Mouse (Mus musculus) hindbrain, embryonic 12.5 days (tissue): Measurements from ENCODE around the gene Mtnr1a. TPM values are rescaled to one million over a fixed set of nuclear protein-coding genes. Genes with fewer than 3 reads are reported as not detected.

ENCODE experiments used
- ATAC-seq: fragments of 200-750 bp; cut with Nextera tagmentation; 2 replicates; pipeline ENCODE4 v1.8.0; 2017; ENCODE audit warnings: moderate TSS enrichment; ENCODE audit not compliant: low FRiP score
- H3K27ac ChIP-seq: fragments of 300-500 bp; sonication (generic); 2 replicates; pipeline ENCODE4 v1.5.1; 2016; ENCODE audit warnings: mild to moderate bottlenecking
- H3K27me3 ChIP-seq: fragments of 300-500 bp; sonication (generic); 2 replicates; pipeline ENCODE4 v1.6.1; 2016; ENCODE audit warnings: mild to moderate bottlenecking
- H3K36me3 ChIP-seq: fragments of 300-500 bp; sonication (generic); 2 replicates; pipeline ENCODE4 v1.6.1; 2016; ENCODE audit warnings: mild to moderate bottlenecking
- H3K4me1 ChIP-seq: fragments of 300-500 bp; sonication (generic); 2 replicates; pipeline ENCODE4 v1.6.1; 2016
- H3K4me2 ChIP-seq: fragments of 300-500 bp; sonication (generic); replicated peaks from 2 replicates; pipeline ENCODE4 v1.6.1; 2016; ENCODE audit warnings: mild to moderate bottlenecking
- H3K4me3 ChIP-seq: fragments of 300-500 bp; sonication (generic); 2 replicates; pipeline ENCODE4 v1.5.1; 2016; ENCODE audit warnings: mild to moderate bottlenecking
- H3K9ac ChIP-seq: fragments of 300-500 bp; sonication (generic); 2 replicates; pipeline ENCODE4 v1.6.1; 2016; ENCODE audit warnings: mild to moderate bottlenecking, moderate library complexity
- H3K9me3 ChIP-seq: fragments of 300-500 bp; sonication (generic); replicated peaks from 2 replicates; pipeline ENCODE4 v1.6.1; 2016; ENCODE audit warnings: mild to moderate bottlenecking
- WGBS: fragments of 180-500 bp; shearing (Covaris S2); methylation state at CpG from one replicate; pipeline ENCODE4 v1.1.7; 2016; 5-methylcytosine and 5-hydroxymethylcytosine counted together
- polyA plus RNA-seq: library from polyadenylated mRNA; unstranded; fragments of >200 nt; fragmentation: Nextera tagmentation; extraction: Ambion mirVana; gene quantifications from 2 replicates; pipeline ENCODE4 v1.2.1, GENCODE M21; 2016

Mtnr1a gene
- polyA plus RNA-seq, 1 experiment from 2014 or later = 0.22 TPM

DNA sequence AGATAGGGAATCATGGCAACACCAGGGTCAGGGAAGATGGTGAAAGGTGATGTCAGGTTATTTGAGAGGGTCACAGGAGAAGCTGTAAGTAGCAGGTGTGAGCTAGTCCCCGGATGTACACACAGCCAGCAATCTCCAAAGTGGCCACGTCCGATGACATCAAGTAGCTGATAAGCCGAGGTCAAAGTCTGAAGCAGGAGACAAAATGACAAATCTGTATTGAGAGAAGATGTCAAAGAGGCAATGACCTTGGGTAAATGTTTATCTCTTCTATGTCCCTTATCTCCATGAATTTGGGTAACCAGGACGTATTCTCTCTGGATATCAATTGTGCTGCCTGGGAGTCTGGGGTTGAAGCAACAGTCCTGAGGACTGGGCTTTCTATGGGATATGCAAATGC is 42.9 kb downstream of the Mtnr1a start:
- Histone ChIP-seq H3K4me1 (peaks cover 13% of the 10 kb centered on the region), H3K9me3 (no peaks in the 10 kb centered on the region)
- WGBS = 88% methylated on average over 5 of the region's 5 CpGs

DNA sequence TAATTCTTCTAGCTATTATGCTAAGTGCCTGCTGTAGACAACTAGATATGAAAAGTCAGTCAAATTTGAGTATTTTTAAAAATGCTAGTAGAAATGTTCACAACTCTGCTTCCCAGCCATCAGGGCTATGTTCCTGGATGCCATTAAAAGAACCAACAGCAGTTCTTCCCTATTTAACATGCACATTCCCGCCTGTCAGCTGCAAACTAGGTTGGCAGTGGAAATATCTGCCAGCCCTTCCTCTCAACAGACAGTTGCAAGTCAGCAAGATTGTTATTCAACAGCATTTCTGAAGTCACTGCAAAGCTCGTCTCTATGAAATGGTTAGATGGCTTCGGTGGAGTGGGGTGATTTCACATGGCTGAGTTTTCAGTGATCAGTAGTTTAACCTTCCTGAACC is 48.7 kb downstream of the Mtnr1a start:
- Histone ChIP-seq H3K4me2 (no peak overlapping the region), H3K9ac (no peak overlapping the region), H3K27me3 (no peaks in the 10 kb centered on the region), H3K4me1 (no peaks in the 10 kb centered on the region), H3K4me3 (no peak overlapping the region), H3K27ac (no peak overlapping the region), H3K36me3 (no peaks in the 10 kb centered on the region), H3K9me3 (no peaks in the 10 kb centered on the region)
- WGBS = 83% methylated on average over 3 of the region's 3 CpGs
- no peak for ATAC-seq

More for the DNA sequence above, 42.9 kb downstream of the Mtnr1a start:
- Histone ChIP-seq H3K27me3 (no peaks in the 10 kb centered on the region), H3K4me2 (no peak overlapping the region), H3K27ac (no peak overlapping the region), H3K9ac (no peak overlapping the region), H3K4me3 (no peak overlapping the region), H3K36me3 (no peaks in the 10 kb centered on the region)
- ATAC-seq = no peak

DNA sequence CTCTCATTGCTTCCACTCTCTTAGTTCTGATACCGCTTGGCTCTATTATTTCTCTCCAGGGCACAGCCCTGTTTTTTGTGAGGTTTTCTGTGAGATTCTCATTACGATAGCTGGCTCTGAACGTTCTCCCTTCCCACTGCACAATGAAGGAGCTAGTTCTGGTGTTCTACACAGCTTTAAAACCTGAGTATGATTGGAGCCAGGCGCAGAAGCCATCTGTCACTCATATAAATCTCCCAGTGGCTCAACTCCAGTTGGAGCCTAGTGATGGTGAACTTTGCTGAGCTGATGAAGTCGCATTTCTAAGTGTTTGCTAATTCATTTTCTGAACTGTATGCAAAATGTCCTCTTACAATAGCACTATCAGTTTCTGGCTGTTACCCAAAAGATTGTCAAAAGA is 56.7 kb downstream of the Mtnr1a start:
- Histone ChIP-seq H3K27ac (no peak overlapping the region), H3K9me3 (no peaks in the 10 kb centered on the region), H3K27me3 (no peaks in the 10 kb centered on the region), H3K4me1 (no peaks in the 10 kb centered on the region), H3K36me3 (no peaks in the 10 kb centered on the region), H3K4me3 (no peak overlapping the region), H3K9ac (no peak overlapping the region), H3K4me2 (no peak overlapping the region)
- ATAC-seq = no peak
- 87% methylated on average over 5 of the region's 5 CpGs for WGBS

Other genes starting within 250 kb of the Mtnr1a start
- gene Fat1, start 133.7 kb upstream of the Mtnr1a start, polyA plus RNA-seq = 19.6 and 24.3 TPM in 2 replicates
- not detected in 2 replicates for gene F11, start 192.9 kb downstream of the Mtnr1a start, polyA plus RNA-seq
- not detected in 2 replicates for gene Klkb1, start 225.7 kb downstream of the Mtnr1a start, polyA plus RNA-seq
- gene Gm45753, start 239.3 kb downstream of the Mtnr1a start, polyA plus RNA-seq = not detected in 2 replicates